Mouse (Mus musculus) lung, postnatal 0 days (tissue): ENCODE measurements around the gene Plekhm3.

Source experiments
- CTCF ChIP-seq: IDR thresholded peaks from 2 replicates; pipeline ENCODE4 v1.5.1; 2016; ENCODE audit warnings: antibody characterized with exemption, mild to moderate bottlenecking
- EP300 ChIP-seq: IDR thresholded peaks from 2 replicates; pipeline ENCODE4 v1.6.1; 2016; ENCODE audit warnings: antibody characterized with exemption, mild to moderate bottlenecking, control low read depth

GRCm38 (mm10) chr1:64871956-64872355, 84.7 kb downstream of the Plekhm3 start:
- no peak for TF ChIP-seq CTCF
- no peak for TF ChIP-seq EP300
